Mouse (Mus musculus) Patski (cell line): ENCODE measurements around the gene Elovl4. TPM values are rescaled to one million over a fixed set of nuclear protein-coding genes. Genes with fewer than 3 reads are reported as not detected.

Experiments used
- ATAC-seq: fragments of 100-300 bp; one replicate; pipeline ENCODE4 v1.8.0; 2021
- CTCF ChIA-PET: fragments of 350-600 bp; sonication (Branson Sonifier 250); formaldehyde crosslinking; loops from one replicate; lab custom pipeline; 2022; ENCODE audit warnings: inconsistent platforms; lab: Charles Lee
- POLR2A ChIA-PET: fragments of 350-600 bp; sonication (Branson Sonifier 250); formaldehyde crosslinking; loops from one replicate; lab custom pipeline; 2022; ENCODE audit warnings: antibody characterized with exemption, inconsistent platforms; lab: Charles Lee
- DNase-seq: peaks from one replicate; pipeline ENCODE4 v3.0.0-alpha.2; 2011; ENCODE audit warnings: low read depth, low spot score
- H3K27me3 ChIP-seq: fragments of 371-371 bp; one replicate; pipeline ENCODE4 v1.5.1; 2021
- CTCF ChIP-seq: fragments of 100-300 bp; IDR thresholded peaks from one replicate; pipeline ENCODE4 v1.5.1; 2021
- in situ Hi-C: fragments of 300-500 bp; cut with MboI; formaldehyde crosslinking; loops from 3 replicates; pipeline ENCODE4 v1.11.1; 2018; ENCODE audit warnings: low pct_unique_long_range_greater_than_20kb, mixed read lengths
- polyA plus RNA-seq: library from polyadenylated mRNA; unstranded; gene quantifications from one replicate; pipeline ENCODE4 v1.2.3, GENCODE M21; 2021

Gene Elovl4
- polyA plus RNA-seq, 1 experiment from 2014 or later = 3.2 TPM

DNA sequence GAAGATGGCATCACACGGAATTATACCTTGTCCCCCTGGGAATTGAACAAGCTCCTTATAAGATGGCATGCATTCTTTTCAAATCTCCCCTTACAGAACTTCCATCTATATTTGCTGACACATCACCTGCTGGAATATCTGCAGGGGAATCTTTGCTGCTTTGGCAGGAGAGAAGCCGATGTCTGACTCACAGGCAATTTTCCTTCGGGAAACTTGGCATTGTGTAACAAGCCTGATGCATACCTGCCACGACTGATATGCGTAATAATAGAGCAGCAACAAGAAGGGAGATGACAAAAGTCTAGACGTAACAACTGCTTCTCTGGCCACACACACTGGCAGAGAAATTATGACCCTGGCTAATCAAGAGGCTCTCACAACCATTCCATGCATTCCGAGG, 75.2 kb downstream of the Elovl4 start:
- TF ChIP-seq CTCF = no peak
- CTCF ChIA-PET = interaction anchor here (1.7 kb wide), 1 partner anchor 39 kb away, joined by 8 read pairs; no protein-coding TSS in a partner anchor
- DNase-seq (no peak), ATAC-seq (no peak)
- H3K27me3 ChIP-seq = no peaks in the 10 kb centered on the region
- in situ Hi-C loops = no loop called here
- POLR2A ChIA-PET = no interaction called here

Other genes starting within 250 kb of the Elovl4 start
- 15.9 TPM for gene Ttk, start 28.4 kb upstream of the Elovl4 start, polyA plus RNA-seq
- gene Bckdhb, start 118.9 kb upstream of the Elovl4 start, polyA plus RNA-seq = 35.8 TPM